In genomic region chr13:68553391-68553790, GRCm38 (mm10) we compare ENCODE assay signal across 14 mouse cellular contexts. TPM values are rescaled to one million over a fixed set of nuclear protein-coding genes. Genes with fewer than 3 reads are reported as not detected.
DNase-seq lines count a peak whose midpoint lies in the region; ATAC-seq and TF ChIP-seq lines count a peak whose summit lies in the region.
"Not testable (repeated sequence)": the region's sequence is repeated elsewhere in the genome, so short reads cannot be mapped to it uniquely, and the experiment has no call there.
"Had no signal": no experiment of that assay in that cellular context is flagged by ENCODE, and none has a peak within 500 bp of the region (broad histone marks: within the 10 kb centered on the region; RNA-seq: fewer than 3 reads in every experiment).

No protein-coding gene starts in this region.

- CTCF ChIA-PET in Patski (lab: Charles Lee) = interaction anchor here (1.2 kb wide), 1 partner anchor 16 kb away, joined by 3 read pairs; no protein-coding TSS in a partner anchor

- in situ Hi-C loops in Patski (cut with MboI; ENCODE audit: low pct_unique_long_range_greater_than_20kb) = loop anchor here (25.0 kb wide), 2 partner anchors 716 to 816 kb away; partner anchors contain the start of genes Gm10037 and Zfp65

- not testable (repeated sequence) for H3K4me1 ChIP-seq in forebrain, postnatal 0 days (ENCODE audit: insufficient read depth); hindbrain, embryonic 12.5 days; kidney, postnatal 0 days (replicated peaks; ENCODE audit: insufficient read depth, low read length); liver, adult 2 months (ENCODE audit: control insufficient read depth, insufficient read depth, low read length); midbrain, embryonic 14.5 days (ENCODE audit: control insufficient read depth, insufficient read depth, low read length)

- peak; percentile 32 for TF ChIP-seq CTCF in Patski (IDR thresholded peaks at IDR 0.05)
- TF ChIP-seq CTCF in forebrain, postnatal 0 days (IDR thresholded peaks at IDR 0.05; ENCODE audit: low read depth) = peak; percentile 67
- peak; percentile 65 for TF ChIP-seq CTCF in kidney, postnatal 0 days (IDR thresholded peaks at IDR 0.05; ENCODE audit: low read depth)
- TF ChIP-seq CTCF in liver, adult 2 months (IDR thresholded peaks at IDR 0.05; ENCODE audit: low read depth, low read length) = peak; percentile 58

- H3K4me3 ChIP-seq in forebrain, postnatal 0 days (ENCODE audit: low read depth, low read length); hindbrain, embryonic 12.5 days; kidney, postnatal 0 days (replicated peaks; ENCODE audit: low read depth, low read length); liver, adult 2 months (ENCODE audit: insufficient read depth, low read depth, low read length); midbrain, embryonic 14.5 days (replicated peaks; ENCODE audit: low read depth, low read length): not testable (repeated sequence)

- H3K9me3 ChIP-seq in forebrain, postnatal 0 days (ENCODE audit: low read length); hindbrain, embryonic 12.5 days (replicated peaks); kidney, postnatal 0 days (replicated peaks; ENCODE audit: low read length); midbrain, embryonic 14.5 days (ENCODE audit: control insufficient read depth, low read length): not testable (repeated sequence)

- not testable (repeated sequence) for H3K9ac ChIP-seq in forebrain, postnatal 0 days; hindbrain, embryonic 12.5 days; kidney, postnatal 0 days (ENCODE audit: low read depth, low read length); liver, adult 2 months (ENCODE audit: low read depth, low read length); midbrain, embryonic 14.5 days (replicated peaks; ENCODE audit: low read length)

- H3K27me3 ChIP-seq in Patski; forebrain, postnatal 0 days (ENCODE audit: insufficient read depth, low read length); hindbrain, embryonic 12.5 days; kidney, postnatal 0 days (ENCODE audit: insufficient read depth, low read length); liver, adult 2 months (ENCODE audit: control insufficient read depth, insufficient read depth, low read length); midbrain, embryonic 14.5 days (ENCODE audit: control insufficient read depth, insufficient read depth, low read length): not testable (repeated sequence)

- H3K4me2 ChIP-seq in forebrain, postnatal 0 days (ENCODE audit: low read depth); hindbrain, embryonic 12.5 days (replicated peaks); kidney, postnatal 0 days (ENCODE audit: low read length); midbrain, embryonic 14.5 days (ENCODE audit: low read length): not testable (repeated sequence)

- POLR2A ChIA-PET in Patski (lab: Charles Lee) = not testable (repeated sequence)

- not testable (repeated sequence) for H3K36me3 ChIP-seq in forebrain, postnatal 0 days (ENCODE audit: insufficient read depth); hindbrain, embryonic 12.5 days; kidney, postnatal 0 days (ENCODE audit: insufficient read depth, low read length); liver, adult 2 months (ENCODE audit: control insufficient read depth, insufficient read depth, low read length); midbrain, embryonic 14.5 days (ENCODE audit: control insufficient read depth, insufficient read depth, low read length)

- DNase-seq in Patski (ENCODE audit: low read depth, low spot score) = not testable (repeated sequence)
- peak; percentile 29 to 39 for DNase-seq in cerebellum, postnatal 14 days
- DNase-seq in forebrain, postnatal 0 days = peak; percentile 31
- DNase-seq in kidney, postnatal 0 days (ENCODE audit: low spot score) = peak; percentile 52
- DNase-seq in liver, adult 2 months (ENCODE audit: extremely low read depth, low read depth, low spot score) = peak; percentile 9
- DNase-seq in midbrain, embryonic 14.5 days = peak; percentile 62
- peak; percentile 62 for DNase-seq in retina, postnatal 1 day

- WGBS in forebrain, postnatal 0 days = 25% methylated on average over 4 of the region's 6 CpGs
- WGBS in hindbrain, embryonic 12.5 days = 20% methylated on average over 6 of the region's 6 CpGs
- WGBS in kidney, postnatal 0 days = 12% methylated on average over 4 of the region's 6 CpGs
- WGBS in liver, adult 2 months = 31% methylated on average over 6 of the region's 6 CpGs
- WGBS in midbrain, embryonic 14.5 days = 29% methylated on average over 4 of the region's 6 CpGs

- not testable (repeated sequence) for H3K79me2 ChIP-seq in liver, adult 2 months (ENCODE audit: control insufficient read depth, insufficient read depth, low read length)

- H3K27ac ChIP-seq in forebrain, postnatal 0 days (ENCODE audit: low read depth, low read length); hindbrain, embryonic 12.5 days; kidney, postnatal 0 days; liver, adult 2 months (replicated peaks; ENCODE audit: insufficient read depth, low read depth, low read length); midbrain, embryonic 14.5 days (replicated peaks; ENCODE audit: low read depth, low read length): not testable (repeated sequence)

- TF ChIP-seq POLR2A in liver, adult 2 months (IDR thresholded peaks at IDR 0.05; ENCODE audit: extremely low read depth, insufficient read depth, low read length) = not testable (repeated sequence)

- ATAC-seq in Patski = peak; percentile 62
- ATAC-seq in forebrain, postnatal 0 days = peak; percentile 61
- ATAC-seq in hindbrain, embryonic 12.5 days (ENCODE audit: low FRiP score) = 0 out of 2 replicates have a peak, but pooled peaks have one; percentile 43
- not testable (repeated sequence) for ATAC-seq in kidney, postnatal 0 days (replicated peaks; ENCODE audit: low FRiP score, low read depth); midbrain, embryonic 14.5 days (ENCODE audit: low FRiP score, low TSS enrichment)

RNA-seq across cellular contexts. Expression of gene Mtrr, which starts 28.6 kb away (rescaled TPM):
- polyA plus RNA-seq in Patski (2021) = 17.2 TPM
- total RNA-seq in forebrain, postnatal 0 days (2014; rRNA removed) = 13.7 and 15.1 TPM in 2 replicates
- polyA plus RNA-seq in forebrain, postnatal 0 days (2015; fragmentation: Nextera tagmentation; extraction: Ambion mirVana) = 6.1 and 9.9 TPM in 2 replicates
- polyA plus RNA-seq in hindbrain, embryonic 12.5 days (2016; fragmentation: Nextera tagmentation; extraction: Ambion mirVana) = 16.1 and 16.3 TPM in 2 replicates
- 12.0 and 13.9 TPM in 2 replicates for polyA plus RNA-seq in kidney, postnatal 0 days (2015; fragmentation: Nextera tagmentation; extraction: Ambion mirVana)
- 6.8 and 7.0 TPM in 2 replicates for total RNA-seq in liver, adult 2 months (2014; rRNA removed)
- 4.8 and 5.1 TPM in 2 replicates for polyA plus RNA-seq in liver, adult 2 months (2012; rRNA removed)
- 10.2 and 13.5 TPM in 2 replicates for polyA plus RNA-seq in midbrain, embryonic 14.5 days (2014; fragmentation: Nextera tagmentation; extraction: Ambion mirVana)

RNA-seq across cellular contexts. Expression of gene Fastkd3, which starts 28.6 kb away (rescaled TPM):
- polyA plus RNA-seq in Patski (2021) = 16.7 TPM
- 7.9 and 12.3 TPM in 2 replicates for total RNA-seq in forebrain, postnatal 0 days (2014; rRNA removed)
- 19.5 and 21.3 TPM in 2 replicates for polyA plus RNA-seq in forebrain, postnatal 0 days (2015; fragmentation: Nextera tagmentation; extraction: Ambion mirVana)
- 26.8 and 34.9 TPM in 2 replicates for polyA plus RNA-seq in hindbrain, embryonic 12.5 days (2016; fragmentation: Nextera tagmentation; extraction: Ambion mirVana)
- polyA plus RNA-seq in kidney, postnatal 0 days (2015; fragmentation: Nextera tagmentation; extraction: Ambion mirVana) = 28.3 and 28.4 TPM in 2 replicates
- 3.2 and 3.9 TPM in 2 replicates for total RNA-seq in liver, adult 2 months (2014; rRNA removed)
- 7.1 and 7.4 TPM in 2 replicates for polyA plus RNA-seq in liver, adult 2 months (2012; rRNA removed)
- polyA plus RNA-seq in midbrain, embryonic 14.5 days (2014; fragmentation: Nextera tagmentation; extraction: Ambion mirVana) = 25.0 and 27.3 TPM in 2 replicates

RNA-seq across cellular contexts. Expression of gene 1700001L19Rik, which starts 43.8 kb away (rescaled TPM):
- polyA plus RNA-seq in Patski (2021) = not detected
- 9.4 and 17.5 TPM in 2 replicates for total RNA-seq in forebrain, postnatal 0 days (2014; rRNA removed)
- polyA plus RNA-seq in forebrain, postnatal 0 days (2015; fragmentation: Nextera tagmentation; extraction: Ambion mirVana) = 13.6 and 16.5 TPM in 2 replicates
- polyA plus RNA-seq in hindbrain, embryonic 12.5 days (2016; fragmentation: Nextera tagmentation; extraction: Ambion mirVana) = 1.3 and 1.9 TPM in 2 replicates
- polyA plus RNA-seq in kidney, postnatal 0 days (2015; fragmentation: Nextera tagmentation; extraction: Ambion mirVana) = 0.40 and 0.43 TPM in 2 replicates
- total RNA-seq in liver, adult 2 months (2014; rRNA removed) = not detected in 2 replicates
- not detected in 2 replicates for polyA plus RNA-seq in liver, adult 2 months (2012; rRNA removed)
- 4.6 and 9.5 TPM in 2 replicates for polyA plus RNA-seq in midbrain, embryonic 14.5 days (2014; fragmentation: Nextera tagmentation; extraction: Ambion mirVana)
- total RNA-seq: gastrocnemius, adult 18-20 months; heart, postnatal 25 days; MEL had no signal
- polyA plus RNA-seq: C2C12; liver, embryonic 13.5 days; macrophage had no signal
